Mouse (Mus musculus) MEL (cell line): ENCODE measurements around the gene Herpud1.

ENCODE experiments used
- CHD2 ChIP-seq: IDR thresholded peaks from 2 replicates; pipeline ENCODE4 v1.6.1; 2011; ENCODE audit warnings: low read length, improper control_type of control experiment
- CTCF ChIP-seq, 3 experiments: IDR thresholded peaks in 2 of 3; conservative IDR thresholded peaks in 1 of 3; 2 replicates each; pipeline ENCODE4 v1.5.1; 2011 to 2012; ENCODE audit warnings: low read length in 3 of 3, low read depth in 2 of 3, mild to moderate bottlenecking in 2 of 3, improper control_type of control experiment in 1 of 3, inconsistent platforms in 1 of 3, mixed read lengths in 1 of 3, moderate library complexity in 1 of 3; ENCODE audit not compliant: control insufficient read depth in 1 of 3, insufficient read depth in 1 of 3, poor library complexity in 1 of 3, severe bottlenecking in 1 of 3
- E2F4 ChIP-seq: IDR thresholded peaks from 2 replicates; pipeline ENCODE4 v1.6.1; 2011; ENCODE audit warnings: low read depth, low read length, improper control_type of control experiment, borderline replicate concordance
- GABPA ChIP-seq: IDR thresholded peaks from 2 replicates; pipeline ENCODE4 v1.6.1; 2012; ENCODE audit warnings: low read depth, mild to moderate bottlenecking, inconsistent platforms, low read length, improper control_type of control experiment, moderate library complexity
- MAX ChIP-seq: IDR thresholded peaks from 2 replicates; pipeline ENCODE4 v1.6.1; 2011; ENCODE audit warnings: low read length, improper control_type of control experiment
- MXI1 ChIP-seq: IDR thresholded peaks from 2 replicates; pipeline ENCODE4 v1.6.1; 2011; ENCODE audit warnings: mild to moderate bottlenecking, low read depth, low read length, improper control_type of control experiment
- POLR2A ChIP-seq, 2 experiments: IDR thresholded peaks; 2 replicates each; pipeline ENCODE4 v1.6.1; 2011 to 2012; ENCODE audit warnings: low read length in 2 of 2, mild to moderate bottlenecking in 2 of 2, control low read depth in 1 of 2, improper control_type of control experiment in 1 of 2, low read depth in 1 of 2, moderate library complexity in 1 of 2; ENCODE audit not compliant: control insufficient read depth in 1 of 2, insufficient read depth in 1 of 2, poor library complexity in 1 of 2
- RAD21 ChIP-seq: IDR thresholded peaks from 2 replicates; pipeline ENCODE4 v1.6.1; 2011; ENCODE audit warnings: mild to moderate bottlenecking, low read depth, low read length, improper control_type of control experiment
- TBP ChIP-seq: IDR thresholded peaks from 2 replicates; pipeline ENCODE4 v1.8.0; 2011; ENCODE audit warnings: low read depth, low read length, improper control_type of control experiment
- ZKSCAN1 ChIP-seq: IDR thresholded peaks from 2 replicates; pipeline ENCODE4 v1.6.1; 2012; ENCODE audit warnings: low read depth, mild to moderate bottlenecking, inconsistent platforms, low read length, improper control_type of control experiment, moderate library complexity

DNA sequence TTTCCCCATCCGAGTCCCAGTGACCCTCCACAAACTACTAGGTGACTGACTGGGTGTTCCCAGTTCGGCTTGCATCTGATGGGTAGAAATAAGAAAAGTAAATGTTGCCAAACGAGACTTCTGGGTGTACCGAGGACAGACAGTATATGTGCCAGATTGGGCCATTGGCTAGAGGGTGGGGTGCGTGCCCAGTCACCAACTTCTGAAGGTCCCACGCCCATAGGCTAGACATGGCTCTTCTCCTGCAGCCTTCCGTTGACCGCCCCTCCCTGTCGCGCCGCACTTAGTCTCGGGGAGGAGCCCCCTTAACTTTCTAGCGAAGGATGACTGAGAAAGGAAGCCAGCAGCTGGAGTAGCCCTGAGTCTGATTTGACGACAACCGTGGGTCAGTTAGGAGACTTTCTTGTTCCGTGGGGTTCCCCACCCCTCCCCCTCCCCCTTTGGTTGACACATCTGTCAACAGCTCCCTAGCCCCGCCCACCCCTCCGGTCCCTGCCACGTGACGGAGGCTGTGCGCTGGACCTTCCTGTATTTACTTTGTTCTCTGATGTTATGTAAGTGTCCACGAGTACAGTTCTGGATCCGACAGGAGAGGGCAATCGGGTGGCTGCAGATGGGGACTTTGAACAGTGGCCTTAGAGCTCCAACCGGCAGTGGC is 918 bp downstream of the Herpud1 start:
- TF ChIP-seq E2F4 (no peak), ZKSCAN1 (no peak), MAX (peak; percentile 81), POLR2A (IDR thresholded peaks at IDR 0.05; ENCODE audit: control insufficient read depth in 1 of 2, insufficient read depth in 1 of 2, low read depth in 1 of 2, low read length in 2 of 2, poor library complexity in 1 of 2) (no peak; a peak in 1 of 4 replicates), CTCF (IDR thresholded peaks at IDR 0.05 in 2 of 3, conservative IDR thresholded peaks at IDR 0.05 in 1 of 3; ENCODE audit: control insufficient read depth in 1 of 3, insufficient read depth in 1 of 3, low read depth in 2 of 3, low read length in 3 of 3, poor library complexity in 1 of 3, severe bottlenecking in 1 of 3) (no peak), GABPA (no peak), TBP (no peak), MXI1 (peak; percentile 98), RAD21 (no peak), CHD2 (no peak)
